Mouse (Mus musculus) heart, embryonic 16.5 days (tissue): ENCODE measurements at regions not wholly inside any gene's neighbourhood (a gene's known extent, or its start where the extent isn't known, plus 50 kb on each side); places are given as distances from the start of the nearest gene placed in this dataset.

Source experiments
- ATAC-seq: fragments of 200-750 bp; cut with Nextera tagmentation; replicated peaks from 2 replicates; pipeline ENCODE4 v1.8.0; 2017; ENCODE audit warnings: moderate number of reproducible peaks; ENCODE audit not compliant: insufficient read depth, low FRiP score; ENCODE audit errors: extremely low read depth
- H3K27ac ChIP-seq: fragments of 300-500 bp; sonication (generic); 2 replicates; pipeline ENCODE4 v1.5.1; 2014; ENCODE audit warnings: mild to moderate bottlenecking, low read length, control low read depth, moderate library complexity
- H3K27me3 ChIP-seq: fragments of 300-500 bp; sonication (generic); 2 replicates; pipeline ENCODE4 v1.6.1; 2014; ENCODE audit warnings: low read length, mixed read lengths; ENCODE audit not compliant: control insufficient read depth, insufficient read depth
- H3K36me3 ChIP-seq: fragments of 300-500 bp; sonication (generic); 2 replicates; pipeline ENCODE4 v1.6.1; 2014; ENCODE audit not compliant: control insufficient read depth, insufficient read depth
- H3K4me1 ChIP-seq: fragments of 300-500 bp; sonication (generic); 2 replicates; pipeline ENCODE4 v1.6.1; 2014; ENCODE audit warnings: low read length, mixed read lengths; ENCODE audit not compliant: control insufficient read depth, insufficient read depth
- H3K4me2 ChIP-seq: fragments of 300-500 bp; sonication (generic); 2 replicates; pipeline ENCODE4 v1.6.1; 2014; ENCODE audit warnings: low read depth, mild to moderate bottlenecking, control low read depth, low read length
- H3K4me3 ChIP-seq: fragments of 300-500 bp; sonication (generic); 2 replicates; pipeline ENCODE4 v1.5.1; 2014; ENCODE audit warnings: mild to moderate bottlenecking, control low read depth, low read length
- H3K9ac ChIP-seq: fragments of 300-500 bp; sonication (generic); 2 replicates; pipeline ENCODE4 v1.6.1; 2014; ENCODE audit warnings: low read length, control low read depth
- H3K9me3 ChIP-seq: fragments of 300-500 bp; sonication (generic); replicated peaks from 2 replicates; pipeline ENCODE4 v1.6.1; 2016; ENCODE audit warnings: low read length; ENCODE audit not compliant: control insufficient read depth
- WGBS: fragments of 180-500 bp; shearing (Covaris S2); extraction: QIAGEN DNeasy Blood & Tissue Kit; methylation state at CpG from one replicate; pipeline ENCODE4 v1.1.7; 2014; 5-methylcytosine and 5-hydroxymethylcytosine counted together

- ATAC-seq, result no peak
- WGBS, result 64% methylated on average over 16 of the region's 16 CpGs
- Histone ChIP-seq H3K9ac (no peak overlapping the region), H3K36me3 (no peaks in the 10 kb centered on the region), H3K4me1 (no peaks in the 10 kb centered on the region), H3K27ac (no peak overlapping the region), H3K9me3 (no peaks in the 10 kb centered on the region), H3K4me2 (no peak overlapping the region), H3K4me3 (no peak overlapping the region), H3K27me3 (no peaks in the 10 kb centered on the region)
Measured at GRCm38 (mm10) chr2:170945401-170946105, 213.9 kb downstream of the Dok5 start.

- Histone ChIP-seq H3K4me2 (no peak overlapping the region), H3K27me3 (no peaks in the 10 kb centered on the region), H3K27ac (no peak overlapping the region), H3K36me3 (no peaks in the 10 kb centered on the region), H3K9me3 (no peaks in the 10 kb centered on the region), H3K9ac (no peak overlapping the region), H3K4me3 (no peak overlapping the region), H3K4me1 (no peaks in the 10 kb centered on the region)
- no peak for ATAC-seq
- WGBS, result 76% methylated on average over 15 of the region's 15 CpGs
Measured at GRCm38 (mm10) chr2:170946106-170946657, 214.6 kb downstream of the Dok5 start.

GRCm38 (mm10) chr2:170947236-170947635 is 215.6 kb downstream of the Dok5 start:
- no peak for ATAC-seq
- Histone ChIP-seq H3K9ac (no peak overlapping the region), H3K4me2 (no peak overlapping the region), H3K9me3 (no peaks in the 10 kb centered on the region), H3K4me3 (no peak overlapping the region), H3K27me3 (no peaks in the 10 kb centered on the region), H3K4me1 (no peaks in the 10 kb centered on the region), H3K27ac (no peak overlapping the region), H3K36me3 (no peaks in the 10 kb centered on the region)
- 83% methylated on average over 8 of the region's 8 CpGs for WGBS

GRCm38 (mm10) chr2:170954626-170955025 is 223.0 kb downstream of the Dok5 start:
- ATAC-seq, result no peak
- H3K4me3 ChIP-seq, result no peak overlapping the region
- no peak overlapping the region for H3K27ac ChIP-seq
- H3K27me3 ChIP-seq, result no peaks in the 10 kb centered on the region
- no peaks in the 10 kb centered on the region for H3K9me3 ChIP-seq
- no peaks in the 10 kb centered on the region for H3K4me1 ChIP-seq
- 90% methylated on average over 17 of the region's 17 CpGs for WGBS
- H3K4me2 ChIP-seq, result no peak overlapping the region
- no peak overlapping the region for H3K9ac ChIP-seq
- no peaks in the 10 kb centered on the region for H3K36me3 ChIP-seq

- H3K9me3 ChIP-seq, result no peaks in the 10 kb centered on the region
- no peak for ATAC-seq
- no peak overlapping the region for H3K4me2 ChIP-seq
- no peak overlapping the region for H3K27ac ChIP-seq
- no peak overlapping the region for H3K9ac ChIP-seq
- H3K4me3 ChIP-seq, result no peak overlapping the region
- H3K36me3 ChIP-seq, result no peaks in the 10 kb centered on the region
- H3K27me3 ChIP-seq, result no peaks in the 10 kb centered on the region
- WGBS, result 58% methylated on average over 3 of the region's 3 CpGs
- no peaks in the 10 kb centered on the region for H3K4me1 ChIP-seq
Measured at GRCm38 (mm10) chr2:170956766-170957165, 225.2 kb downstream of the Dok5 start.

GRCm38 (mm10) chr2:170960396-170960795 is 228.8 kb downstream of the Dok5 start:
- Histone ChIP-seq H3K36me3 (no peaks in the 10 kb centered on the region), H3K4me2 (no peak overlapping the region), H3K27me3 (no peaks in the 10 kb centered on the region), H3K4me1 (no peaks in the 10 kb centered on the region), H3K9me3 (no peaks in the 10 kb centered on the region), H3K9ac (no peak overlapping the region), H3K27ac (no peak overlapping the region), H3K4me3 (no peak overlapping the region)
- 89% methylated on average over 4 of the region's 4 CpGs for WGBS
- ATAC-seq, result no peak

GRCm38 (mm10) chr2:170962481-170962880 is 230.9 kb downstream of the Dok5 start:
- Histone ChIP-seq H3K27me3 (no peaks in the 10 kb centered on the region), H3K4me1 (no peaks in the 10 kb centered on the region), H3K4me2 (no peak overlapping the region), H3K9me3 (no peaks in the 10 kb centered on the region), H3K4me3 (no peak overlapping the region), H3K36me3 (no peaks in the 10 kb centered on the region), H3K27ac (no peak overlapping the region), H3K9ac (no peak overlapping the region)
- ATAC-seq, result peak; percentile 37; the same call in 1 of the 2 replicates
- WGBS, result 48% methylated on average over 4 of the region's 4 CpGs

- Histone ChIP-seq H3K9ac (no peak overlapping the region), H3K9me3 (peaks cover 3% of the 10 kb centered on the region; the same call in 1 of the 2 replicates), H3K4me1 (no peaks in the 10 kb centered on the region), H3K27me3 (no peaks in the 10 kb centered on the region), H3K4me3 (no peak overlapping the region), H3K36me3 (no peaks in the 10 kb centered on the region), H3K27ac (no peak overlapping the region), H3K4me2 (no peak overlapping the region)
- ATAC-seq, result no peak; the same call in 1 of the 2 replicates
- WGBS, result 66% methylated on average over 3 of the region's 3 CpGs
Measured at GRCm38 (mm10) chr2:170969430-170969829, 237.8 kb downstream of the Dok5 start.

GRCm38 (mm10) chr2:170985357-170985756 is 253.8 kb downstream of the Dok5 start:
- Histone ChIP-seq H3K27me3 (no peaks in the 10 kb centered on the region), H3K4me2 (no peak overlapping the region), H3K27ac (no peak overlapping the region), H3K9me3 (no peaks in the 10 kb centered on the region; the same call in 1 of the 2 replicates), H3K9ac (no peak overlapping the region), H3K4me3 (no peak overlapping the region), H3K4me1 (no peaks in the 10 kb centered on the region), H3K36me3 (no peaks in the 10 kb centered on the region)
- 61% methylated on average over 1 of the region's 1 CpGs for WGBS
- no peak for ATAC-seq
